Comparison of ENCODE assay signal across 10 mouse cellular contexts in genomic region chr10:96955776-96956448, GRCm38 (mm10).
DNase-seq lines count a peak whose midpoint lies in the region; ATAC-seq and TF ChIP-seq lines count a peak whose summit lies in the region.
"Had no signal": no experiment of that assay in that cellular context is flagged by ENCODE, and none has a peak within 500 bp of the region (broad histone marks: within the 10 kb centered on the region; RNA-seq: fewer than 3 reads in every experiment).

No protein-coding gene starts in this region.

- WGBS in kidney, embryonic 15.5 days = 35% methylated on average over 16 of the region's 16 CpGs
- WGBS in forebrain, postnatal 0 days = 4% methylated on average over 16 of the region's 16 CpGs
- WGBS in neural tube, embryonic 12.5 days = 19% methylated on average over 16 of the region's 16 CpGs

- H3K4me2 ChIP-seq in kidney, embryonic 15.5 days = peak overlapping the region; percentile 39
- peak overlapping the region; percentile 37 for H3K4me2 ChIP-seq in forebrain, postnatal 0 days (ENCODE audit: low read depth)
- peak overlapping the region; percentile 48 for H3K4me2 ChIP-seq in neural tube, embryonic 12.5 days (replicated peaks)
- H3K4me2 ChIP-seq: heart, embryonic 15.5 days had no signal

- no peak overlapping the region for H3K27ac ChIP-seq in kidney, embryonic 15.5 days
- peak overlapping the region; percentile 71 for H3K27ac ChIP-seq in forebrain, postnatal 0 days (ENCODE audit: low read depth, low read length)
- H3K27ac ChIP-seq in neural tube, embryonic 12.5 days = no peak overlapping the region
- H3K27ac ChIP-seq: heart, embryonic 15.5 days had no signal

- H3K4me1 ChIP-seq in kidney, embryonic 15.5 days = peaks cover 10% of the 10 kb centered on the region; the same call in 1 of the 2 replicates
- H3K4me1 ChIP-seq in forebrain, postnatal 0 days (ENCODE audit: insufficient read depth) = peaks cover 11% of the 10 kb centered on the region
- H3K4me1 ChIP-seq in neural tube, embryonic 12.5 days = peaks cover 9% of the 10 kb centered on the region
- H3K4me1 ChIP-seq: heart, embryonic 15.5 days had no signal

- H3K27me3 ChIP-seq in kidney, embryonic 15.5 days = no peaks in the 10 kb centered on the region
- no peaks in the 10 kb centered on the region for H3K27me3 ChIP-seq in forebrain, postnatal 0 days (ENCODE audit: insufficient read depth, low read length)
- H3K27me3 ChIP-seq in neural tube, embryonic 12.5 days (replicated peaks) = no peaks in the 10 kb centered on the region
- H3K27me3 ChIP-seq: heart, embryonic 15.5 days had no signal

- no peaks in the 10 kb centered on the region for H3K36me3 ChIP-seq in kidney, embryonic 15.5 days
- no peaks in the 10 kb centered on the region for H3K36me3 ChIP-seq in forebrain, postnatal 0 days (ENCODE audit: insufficient read depth)
- H3K36me3 ChIP-seq in neural tube, embryonic 12.5 days = no peaks in the 10 kb centered on the region
- H3K36me3 ChIP-seq: heart, embryonic 15.5 days had no signal

- no peak for DNase-seq in kidney, postnatal 14 days
- peak; percentile 25 for DNase-seq in cerebellum, adult 11-12 months
- DNase-seq in forebrain, postnatal 0 days = peak; percentile 66
- no peak for DNase-seq in B cell, adult 2 months
- DNase-seq in ovary, postnatal 14 days (ENCODE audit: low spot score) = no peak
- no peak for DNase-seq in heart, postnatal 10 days
- DNase-seq: liver, postnatal 0 days had no signal

- no peaks in the 10 kb centered on the region for H3K9me3 ChIP-seq in kidney, embryonic 15.5 days (replicated peaks)
- H3K9me3 ChIP-seq in forebrain, postnatal 0 days (ENCODE audit: low read length) = no peaks in the 10 kb centered on the region
- H3K9me3 ChIP-seq in neural tube, embryonic 12.5 days = no peaks in the 10 kb centered on the region
- H3K9me3 ChIP-seq: heart, embryonic 15.5 days had no signal

- no peak overlapping the region for H3K4me3 ChIP-seq in kidney, embryonic 15.5 days (replicated peaks)
- H3K4me3 ChIP-seq in forebrain, postnatal 0 days (ENCODE audit: low read depth, low read length) = peak overlapping the region; percentile 22
- no peak overlapping the region for H3K4me3 ChIP-seq in neural tube, embryonic 12.5 days
- H3K4me3 ChIP-seq: heart, embryonic 15.5 days had no signal

- TF ChIP-seq CTCF in forebrain, postnatal 0 days (IDR thresholded peaks at IDR 0.05; ENCODE audit: low read depth) = no peak

- intact Hi-C loops in heart, postnatal 10 days (cut with DNase I) = no loop called here

- no peak for ATAC-seq in kidney, embryonic 15.5 days (replicated peaks; ENCODE audit: low FRiP score)
- peak; percentile 77 for ATAC-seq in forebrain, postnatal 0 days
- peak; percentile 50 for ATAC-seq in neural tube, embryonic 12.5 days (ENCODE audit: low FRiP score, low read depth)
- ATAC-seq: liver, postnatal 0 days had no signal

- H3K9ac ChIP-seq in kidney, embryonic 15.5 days = no peak overlapping the region
- peak overlapping the region; percentile 37 for H3K9ac ChIP-seq in forebrain, postnatal 0 days
- no peak overlapping the region for H3K9ac ChIP-seq in neural tube, embryonic 12.5 days
- H3K9ac ChIP-seq: heart, embryonic 15.5 days; liver, postnatal 0 days had no signal

Comparison
In these comparisons a context has a peak if more than half of its experiments do, and no peak if none do; other contexts are left out.
1. DNase-seq: peak in cerebellum, adult 11-12 months (single experiment) and forebrain, postnatal 0 days (single experiment); none in kidney, postnatal 14 days (single experiment), B cell, adult 2 months (0 of 2), ovary, postnatal 14 days (single experiment) and heart, postnatal 10 days (0 of 2).
2. Peak in every context shown above with its lines, with median percentiles within 50 percentile points of each other: H3K4me2 ChIP-seq.